Mouse (Mus musculus) Muller cell, postnatal 12 days (primary cell): ENCODE data around the gene Dnal4.

ENCODE experiments used
- DNase-seq: peaks from one replicate; pipeline ENCODE4 v3.0.0-alpha.2; 2015; ENCODE audit errors: inconsistent ontology term

Gene Dnal4

GRCm38 (mm10) chr15:79763601-79764246, 13.9 kb downstream of the Dnal4 start:
- DNase-seq, result no peak

GRCm38 (mm10) chr15:79763001-79763400, 14.6 kb downstream of the Dnal4 start:
- DNase-seq, result no peak

GRCm38 (mm10) chr15:79760956-79761355, 16.7 kb downstream of the Dnal4 start:
- DNase-seq, result no peak

- DNase-seq, result no peak
Observed at GRCm38 (mm10) chr15:79757118-79757517, 20.5 kb downstream of the Dnal4 start.

GRCm38 (mm10) chr15:79755977-79756625, 21.5 kb downstream of the Dnal4 start:
- DNase-seq, result no peak

GRCm38 (mm10) chr15:79755176-79755575, 22.5 kb downstream of the Dnal4 start:
- DNase-seq, result no peak

- no peak for DNase-seq
Observed at GRCm38 (mm10) chr15:79753873-79754272, 23.8 kb downstream of the Dnal4 start.

- no peak for DNase-seq
Observed at GRCm38 (mm10) chr15:79753420-79753752, 24.3 kb downstream of the Dnal4 start.

GRCm38 (mm10) chr15:79752742-79753419, 24.8 kb downstream of the Dnal4 start:
- peak; percentile 77 for DNase-seq

GRCm38 (mm10) chr15:79751772-79752171, 25.9 kb downstream of the Dnal4 start:
- no peak for DNase-seq

- DNase-seq, result no peak
Observed at GRCm38 (mm10) chr15:79750266-79750665, 27.4 kb downstream of the Dnal4 start.

GRCm38 (mm10) chr15:79749162-79749561, 28.5 kb downstream of the Dnal4 start:
- no peak for DNase-seq

GRCm38 (mm10) chr15:79747998-79748397, 29.7 kb downstream of the Dnal4 start:
- DNase-seq, result no peak

- DNase-seq, result no peak
Observed at GRCm38 (mm10) chr15:79745883-79746282, 31.8 kb downstream of the Dnal4 start.

- DNase-seq, result no peak
Observed at GRCm38 (mm10) chr15:79745312-79745711, 32.3 kb downstream of the Dnal4 start.

- DNase-seq, result no peak
Observed at GRCm38 (mm10) chr15:79744742-79745141, 32.9 kb downstream of the Dnal4 start.

GRCm38 (mm10) chr15:79744001-79744400, 33.6 kb downstream of the Dnal4 start:
- no peak for DNase-seq

GRCm38 (mm10) chr15:79742706-79743023, 35.0 kb downstream of the Dnal4 start:
- DNase-seq, result no peak

- DNase-seq, result peak; percentile 92
Observed at GRCm38 (mm10) chr15:79741921-79742705, 35.5 kb downstream of the Dnal4 start, which contains the start of gene Sun2. Gene Sun2 (minus strand): TSS chr15:79742536.

GRCm38 (mm10) chr15:79741173-79741858, 36.3 kb downstream of the Dnal4 start:
- peak; percentile 82 for DNase-seq

GRCm38 (mm10) chr15:79740739-79741138, 36.9 kb downstream of the Dnal4 start:
- DNase-seq, result no peak

GRCm38 (mm10) chr15:79734311-79734710, 43.3 kb downstream of the Dnal4 start:
- no peak for DNase-seq
